Mouse (Mus musculus): ENCODE data around the gene Olfr1012.
"Not testable (repeated sequence)": the region's sequence is repeated elsewhere in the genome, so short reads cannot be mapped to it uniquely, and the experiment has no call there.

Olfr1012 gene

GRCm38 (mm10) chr2:85762666-85763065 is at the start of gene Olfr1012:
TSS of gene Olfr1012 (minus strand) at chr2:85762766.
- DNase-seq, result no peak

GRCm38 (mm10) chr2:85804501-85804900 is 41.9 kb upstream of the Olfr1012 start:
- no peak for DNase-seq

- no peak for DNase-seq
Measured at GRCm38 (mm10) chr2:85802444-85802843, 39.9 kb upstream of the Olfr1012 start, which contains the start of gene Olfr1016. TSS of gene Olfr1016 (minus strand) at chr2:85802544.

- DNase-seq, result no peak
Measured at GRCm38 (mm10) chr2:85792331-85792730, 29.8 kb upstream of the Olfr1012 start.

GRCm38 (mm10) chr2:85781717-85782116 is 19.2 kb upstream of the Olfr1012 start, which contains the start of gene Olfr1015:
TSS of gene Olfr1015 (plus strand) at chr2:85782017.
- no peak for DNase-seq

GRCm38 (mm10) chr2:85772413-85772812 is 9.8 kb upstream of the Olfr1012 start, which contains the start of gene Olfr1014:
TSS of gene Olfr1014 (plus strand) at chr2:85772713.
- no peak for DNase-seq

- DNase-seq, result no peak
Measured at GRCm38 (mm10) chr2:85766798-85767197, 4.2 kb upstream of the Olfr1012 start, which contains the start of gene Olfr1013. TSS of gene Olfr1013 (plus strand) at chr2:85767098.

GRCm38 (mm10) chr2:85753822-85754221 is 8.7 kb downstream of the Olfr1012 start:
- no peak for DNase-seq

- DNase-seq, result peak; percentile 6
Measured at GRCm38 (mm10) chr2:85725793-85726192, 36.8 kb downstream of the Olfr1012 start.

GRCm38 (mm10) chr2:85715119-85715518 is 47.4 kb downstream of the Olfr1012 start, which contains the start of gene Olfr1009:
TSS of gene Olfr1009 (plus strand) at chr2:85715419.
- DNase-seq, result no peak

GRCm38 (mm10) chr2:85711159-85711558 is 51.4 kb downstream of the Olfr1012 start:
- no peak for DNase-seq

GRCm38 (mm10) chr2:85710680-85711079 is 51.9 kb downstream of the Olfr1012 start:
- DNase-seq, result not testable (repeated sequence)
